Mouse (Mus musculus): ENCODE results near the gene 1700113H08Rik. TPM values are rescaled to one million over a fixed set of nuclear protein-coding genes. Genes with fewer than 3 reads are reported as not detected.

Gene 1700113H08Rik
- not detected for total RNA-seq (2023)

GRCm38 (mm10) chr10:87057500-87058250 is at the start of gene 1700113H08Rik:
TSS of gene 1700113H08Rik (plus strand) at chr10:87058045.

Other genes with a start within 250 kb of the 1700113H08Rik start
- gene Stab2, start 50.0 kb upstream of the 1700113H08Rik start, total RNA-seq (2023) = 3.8 TPM